Mouse (Mus musculus): ENCODE measurements around the gene Brd4.

The Brd4 gene

GRCm38 (mm10) chr17:32280575-32280974 is 3.9 kb downstream of the Brd4 start:
- DNase-seq (ENCODE audit: low spot score), result no peak

GRCm38 (mm10) chr17:32277201-32277600 is 7.3 kb downstream of the Brd4 start:
- DNase-seq (ENCODE audit: low spot score), result no peak

DNA sequence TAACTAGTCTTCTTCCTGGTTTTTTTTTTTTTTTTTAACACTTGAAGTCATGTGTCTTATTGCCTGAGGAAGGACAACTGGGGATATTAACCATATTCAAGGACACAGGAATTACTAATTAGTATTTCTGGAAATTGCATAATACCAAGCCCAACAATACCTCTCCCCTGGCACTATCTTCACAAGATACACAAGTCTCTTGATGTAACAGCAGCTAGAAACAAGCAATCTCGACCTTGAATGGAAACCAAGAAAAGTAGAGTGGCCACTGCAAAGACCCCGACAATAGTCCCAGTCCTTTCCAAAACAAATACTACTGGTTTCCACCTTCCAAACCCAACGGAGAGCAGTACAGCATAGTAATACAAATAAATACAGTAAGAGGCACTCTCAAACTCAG is 9.0 kb downstream of the Brd4 start:
- no peak for DNase-seq (ENCODE audit: low spot score)

DNA sequence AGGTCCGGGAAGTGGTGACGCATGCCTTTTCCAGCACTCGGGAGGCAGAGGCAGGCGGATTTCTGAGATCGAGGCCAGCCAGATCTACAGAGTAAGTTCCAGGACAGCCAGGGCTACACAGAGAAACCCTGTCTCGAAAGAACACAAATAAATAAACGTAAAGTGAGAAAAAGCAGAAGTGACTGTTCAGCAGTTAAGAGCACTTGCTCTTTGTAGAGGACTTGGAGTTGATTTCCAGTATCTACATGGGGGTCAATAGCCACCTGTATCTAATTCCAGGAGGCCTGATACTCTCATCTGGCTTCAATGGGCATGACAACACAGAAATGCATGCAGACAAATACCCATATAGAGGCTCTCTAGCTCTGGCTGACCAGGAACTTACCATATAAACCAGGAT is 15.4 kb downstream of the Brd4 start:
- no peak for DNase-seq (ENCODE audit: low spot score)

- DNase-seq (ENCODE audit: low spot score), result no peak
These were observed 16.0 kb downstream of the Brd4 start for GRCm38 (mm10) chr17:32268540-32268960.

DNA sequence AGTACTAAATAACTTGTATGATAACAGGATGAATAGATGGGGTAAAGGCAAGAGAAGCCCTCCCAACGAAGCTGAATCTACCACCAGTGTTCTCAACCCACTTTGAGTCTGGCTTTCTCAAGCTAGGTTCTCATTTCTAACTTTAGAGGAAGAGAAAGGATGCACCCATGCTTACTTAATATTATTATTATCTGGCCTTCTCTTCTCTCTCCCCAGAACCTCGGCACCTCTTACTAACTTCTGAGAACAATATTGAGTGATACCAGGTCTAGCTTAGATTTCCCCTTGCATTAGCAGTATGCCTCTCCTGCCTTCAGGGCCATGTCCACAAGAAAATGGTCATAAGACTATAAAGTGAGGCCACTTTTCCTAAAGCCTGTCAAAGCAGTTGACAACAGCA is 16.4 kb downstream of the Brd4 start:
- DNase-seq (ENCODE audit: low spot score), result no peak

GRCm38 (mm10) chr17:32267617-32268016 is 16.9 kb downstream of the Brd4 start:
- DNase-seq (ENCODE audit: low spot score), result no peak

DNA sequence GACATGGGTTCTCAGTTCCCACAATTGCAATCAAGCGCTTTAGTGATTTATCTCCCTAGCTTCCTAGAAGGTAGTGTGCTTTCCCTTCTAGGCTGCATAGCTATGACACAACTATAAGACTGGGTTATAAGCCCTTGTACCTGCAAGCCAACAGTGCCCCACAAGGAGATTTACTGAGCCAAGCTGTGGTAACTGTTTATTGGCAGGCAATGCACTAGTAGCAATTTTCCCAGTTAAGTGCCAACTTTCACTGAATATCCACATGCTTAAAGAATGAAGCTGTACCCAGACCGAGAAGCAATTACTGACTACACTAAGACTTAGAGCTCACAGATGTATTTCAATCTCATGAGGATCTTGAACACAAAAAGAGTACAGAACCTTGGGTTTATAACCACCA is 20.9 kb downstream of the Brd4 start:
- no peak for DNase-seq (ENCODE audit: low spot score)

DNA sequence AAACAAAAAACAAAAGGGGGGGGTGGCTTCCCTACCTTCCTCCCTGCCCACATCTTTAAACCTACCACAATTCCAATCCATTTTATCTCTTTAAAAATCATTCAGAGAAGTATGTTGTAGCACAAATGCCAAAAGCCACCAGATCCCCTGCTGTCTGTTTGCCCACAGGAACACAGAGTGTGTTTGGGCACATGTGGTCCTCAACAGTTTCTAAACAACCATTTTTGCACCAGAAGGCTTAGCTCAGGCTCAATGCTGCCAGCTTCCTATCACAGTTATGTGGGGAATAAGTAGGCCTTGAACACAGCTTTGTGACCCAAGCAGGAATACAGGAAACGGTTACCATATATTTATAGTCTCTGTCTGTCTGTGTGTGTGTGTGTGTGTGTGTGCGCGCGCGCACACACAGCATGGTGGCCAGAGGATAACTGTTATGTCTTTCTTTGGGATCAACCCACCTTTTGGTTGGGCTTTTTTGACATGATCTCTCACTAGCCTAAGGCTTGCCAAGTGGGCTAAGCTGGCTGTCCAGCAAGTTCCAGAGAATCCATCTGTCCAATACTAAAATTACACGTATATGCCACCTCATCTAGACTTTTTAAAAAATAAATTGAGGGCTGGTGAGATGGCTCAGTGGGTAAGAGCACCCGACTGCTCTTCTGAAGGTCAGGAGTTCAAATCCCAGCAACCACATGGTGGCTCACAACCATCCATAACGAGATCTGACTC is 21.5 kb downstream of the Brd4 start:
- DNase-seq (ENCODE audit: low spot score), result no peak

DNA sequence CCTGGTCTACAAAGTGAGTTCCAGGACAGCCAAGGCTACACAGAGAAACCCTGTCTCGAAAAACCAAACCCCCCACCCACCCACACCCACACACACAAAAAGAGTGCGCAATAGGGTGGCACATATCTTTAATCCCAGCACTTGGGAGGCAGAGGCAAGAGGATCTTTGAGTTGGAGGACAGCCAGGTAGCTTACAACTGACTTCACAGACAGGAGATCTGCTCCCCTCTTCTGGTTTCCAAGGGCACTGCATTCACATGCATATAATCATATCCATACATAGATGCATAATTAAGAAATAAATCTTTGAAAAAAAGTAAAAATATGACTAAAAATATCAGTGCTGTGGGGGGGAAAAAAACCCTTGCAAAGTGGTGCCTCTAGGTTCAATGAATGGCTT is 25.7 kb downstream of the Brd4 start:
- DNase-seq (ENCODE audit: low spot score), result no peak

DNA sequence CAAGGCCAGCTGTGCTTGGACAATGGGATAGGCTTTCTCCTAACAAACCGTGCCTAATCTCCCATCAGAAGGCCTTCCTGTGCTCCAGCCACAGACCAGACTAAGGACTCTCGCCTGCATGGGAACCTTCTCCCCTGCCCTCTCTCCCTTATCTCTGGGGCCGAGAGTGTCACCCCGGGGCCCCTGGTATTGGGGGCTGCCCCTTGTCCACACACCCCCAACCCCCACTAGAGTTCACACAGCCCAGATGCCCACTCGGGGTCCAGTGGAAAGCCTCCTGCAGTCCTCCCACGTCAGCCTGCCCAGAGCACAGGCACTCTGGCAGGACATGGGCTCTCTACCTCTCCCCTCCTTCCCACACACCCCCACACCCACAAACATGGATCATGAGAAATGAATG is 26.6 kb downstream of the Brd4 start:
- DNase-seq (ENCODE audit: low spot score), result no peak

- DNase-seq (ENCODE audit: low spot score), result no peak
These were observed 27.1 kb downstream of the Brd4 start for GRCm38 (mm10) chr17:32257452-32257851.

- no peak for DNase-seq (ENCODE audit: low spot score)
These were observed 27.6 kb downstream of the Brd4 start for GRCm38 (mm10) chr17:32256896-32257295.

DNA sequence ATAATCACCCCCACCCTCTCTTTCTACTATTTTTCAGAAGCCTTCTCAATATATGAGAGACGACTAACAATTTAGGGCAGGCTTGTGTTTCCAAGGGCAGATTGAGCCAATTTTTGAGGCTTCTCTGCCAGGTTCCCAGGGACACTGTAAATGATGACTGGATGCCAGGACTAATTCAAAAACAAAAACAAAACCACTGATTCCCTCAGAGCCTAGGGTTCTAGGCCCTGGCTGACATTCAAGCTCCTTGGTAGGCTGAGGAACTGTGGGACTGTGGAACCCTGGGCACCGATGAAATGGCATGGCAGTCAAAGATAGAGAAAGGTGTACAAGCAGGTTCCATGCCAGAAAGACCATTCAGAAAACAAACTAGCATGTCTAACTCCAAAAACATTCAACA is 31.3 kb downstream of the Brd4 start:
- DNase-seq (ENCODE audit: low spot score), result no peak

DNA sequence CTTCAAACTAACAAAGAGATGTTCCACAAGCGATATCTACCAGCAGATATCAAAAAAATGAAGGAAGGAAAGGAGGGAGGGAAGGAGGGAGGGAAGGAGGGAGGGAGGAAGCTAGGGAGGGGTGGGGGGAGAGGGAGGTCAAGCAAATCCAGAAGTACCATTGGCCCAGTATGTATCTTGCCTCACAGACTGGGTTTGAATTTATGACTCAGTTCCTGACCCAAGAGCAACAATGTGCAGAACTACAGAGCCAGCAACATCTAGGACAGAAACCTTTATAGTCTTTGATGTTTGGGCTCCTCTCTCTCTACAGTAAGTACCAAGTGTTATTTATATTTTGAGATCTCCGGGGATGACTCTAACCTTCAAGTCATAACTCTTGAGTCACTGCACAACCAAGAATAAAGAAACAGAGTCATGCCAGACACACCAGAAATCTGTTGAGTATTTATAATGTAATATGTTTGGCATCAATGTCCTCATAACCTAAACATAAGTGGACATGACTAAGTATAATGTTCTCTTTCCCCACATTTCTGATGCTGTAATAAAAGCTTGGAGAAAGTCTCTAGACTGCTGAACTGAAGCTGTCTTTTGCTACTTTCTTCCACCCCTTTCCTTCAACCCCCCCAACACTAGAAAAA is 32.6 kb downstream of the Brd4 start:
- no peak for DNase-seq (ENCODE audit: low spot score)

DNA sequence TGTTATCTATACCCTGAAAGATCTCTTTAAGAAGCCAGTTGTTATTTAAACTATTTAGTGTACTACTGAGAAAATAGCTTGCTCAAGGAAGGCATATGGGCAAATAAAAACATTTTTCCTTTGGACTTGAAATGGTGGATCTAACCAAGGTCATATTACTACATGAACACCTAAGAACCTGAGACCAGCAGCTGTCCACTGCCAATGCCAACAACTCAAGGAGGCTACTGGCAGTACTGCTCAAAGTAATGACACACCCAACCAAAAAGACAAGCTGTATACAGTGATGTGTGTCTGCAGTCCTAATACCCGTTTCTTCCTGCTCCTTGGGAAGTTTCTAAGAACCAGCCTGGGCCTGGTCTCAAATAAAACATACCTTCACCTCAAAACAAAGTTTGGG is 34.5 kb downstream of the Brd4 start:
- no peak for DNase-seq (ENCODE audit: low spot score)

DNA sequence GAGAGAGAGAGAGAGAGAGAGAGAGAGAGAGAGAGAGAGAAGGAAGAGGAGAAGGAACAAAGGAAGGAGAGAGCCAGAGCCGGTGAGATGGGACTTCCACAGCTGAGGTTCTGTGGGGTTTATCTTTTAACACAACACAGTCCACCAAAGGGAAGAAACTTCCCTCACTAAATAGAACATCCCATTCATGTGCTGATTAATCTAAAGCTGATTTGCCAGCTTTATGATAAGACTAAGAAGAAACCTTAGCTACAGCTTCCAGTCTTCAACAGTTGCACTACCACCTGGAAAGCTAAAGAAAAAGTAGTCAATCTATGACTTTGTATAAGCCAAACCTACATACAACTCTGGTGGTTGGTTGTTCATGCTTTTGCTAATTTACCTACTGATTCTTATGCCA is 36.3 kb downstream of the Brd4 start:
- DNase-seq (ENCODE audit: low spot score), result no peak

- no peak for DNase-seq (ENCODE audit: low spot score)
These were observed 36.9 kb downstream of the Brd4 start for GRCm38 (mm10) chr17:32247616-32248015.

GRCm38 (mm10) chr17:32246117-32246516 is 38.4 kb downstream of the Brd4 start:
- no peak for DNase-seq (ENCODE audit: low spot score)

- DNase-seq (ENCODE audit: low spot score), result no peak
These were observed 43.5 kb downstream of the Brd4 start for GRCm38 (mm10) chr17:32240881-32241531.

DNA sequence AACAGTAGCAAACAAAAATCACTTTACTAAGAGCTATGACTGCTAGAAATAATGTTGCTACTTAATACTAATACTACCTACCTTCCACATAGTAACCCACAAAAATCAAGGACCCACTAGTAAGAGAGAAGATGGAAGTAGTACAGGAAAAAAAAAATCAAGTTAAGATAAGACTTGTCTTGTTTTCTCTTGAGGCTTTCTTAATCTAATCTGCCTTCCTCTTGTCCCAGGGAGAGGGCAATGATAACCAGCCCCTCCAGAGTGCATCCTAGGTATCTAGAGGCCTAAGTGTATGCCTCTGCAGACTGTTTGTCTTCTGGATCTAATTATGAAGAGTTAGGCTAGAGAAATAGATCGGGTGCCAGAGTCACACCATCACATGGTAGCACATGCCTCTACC is 45.9 kb downstream of the Brd4 start:
- DNase-seq (ENCODE audit: low spot score), result no peak

DNA sequence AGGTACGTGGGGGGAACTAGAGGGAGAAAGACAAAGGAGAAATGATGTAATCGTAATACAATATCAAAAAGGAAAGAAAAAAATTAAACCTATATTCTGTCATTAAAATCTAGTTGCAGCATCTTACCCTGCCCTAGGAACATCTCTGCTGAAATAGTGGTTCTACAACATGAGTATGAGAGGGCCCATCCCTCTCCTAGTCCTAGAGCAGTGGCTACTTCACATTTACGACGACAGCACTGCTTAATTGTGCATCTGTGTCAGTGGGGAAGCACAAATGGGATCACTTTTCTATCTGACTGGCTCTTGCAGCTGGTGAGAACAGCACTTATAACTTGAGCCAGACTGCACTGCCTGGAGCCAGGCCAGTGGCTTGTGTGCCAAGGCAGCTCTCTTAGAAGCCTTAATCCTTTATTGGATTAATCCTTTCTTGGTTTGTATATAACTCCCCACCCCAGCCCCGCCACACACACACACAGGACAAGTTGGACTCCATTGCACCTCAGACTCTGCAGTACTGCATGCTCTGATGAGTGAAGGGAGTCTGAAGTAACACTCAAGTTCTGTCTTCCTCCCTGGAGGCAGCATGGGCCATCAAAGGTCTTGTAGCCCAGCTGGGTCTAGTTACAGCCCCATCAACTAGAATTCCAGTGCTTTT is 48.9 kb downstream of the Brd4 start:
- DNase-seq (ENCODE audit: low spot score), result peak; percentile 35

GRCm38 (mm10) chr17:32233174-32233573 is 51.3 kb downstream of the Brd4 start:
- no peak for DNase-seq (ENCODE audit: low spot score)
